Mouse (Mus musculus): ENCODE results near the gene Inpp5d. TPM values are rescaled to one million over a fixed set of nuclear protein-coding genes. Genes with fewer than 3 reads are reported as not detected.

Inpp5d gene
- total RNA-seq, 1 experiment from 2014 or later: 113 TPM

Other genes starting within 250 kb of the Inpp5d start
- not detected in 2 replicates for gene Kcnj13, start 225.6 kb upstream of the Inpp5d start, total RNA-seq (2017)
- gene Snorc, start 150.0 kb upstream of the Inpp5d start, total RNA-seq (2017): not detected in 2 replicates
- gene Neu2, start 110.4 kb upstream of the Inpp5d start, total RNA-seq (2017): not detected in 2 replicates
- not detected in 2 replicates for gene Ngef, start 46.4 kb upstream of the Inpp5d start, total RNA-seq (2017)
- gene Atg16l1, start 135.6 kb downstream of the Inpp5d start, total RNA-seq (2017): 62.1 and 74.7 TPM in 2 replicates
- 0.69 and 0.88 TPM in 2 replicates for gene Sag, start 183.4 kb downstream of the Inpp5d start, total RNA-seq (2017)
- 38.8 and 43.0 TPM in 2 replicates for gene Dgkd, start 233.0 kb downstream of the Inpp5d start, total RNA-seq (2017)

All from hematopoietic stem cell, adult 5-6 weeks (primary cell).